Mouse (Mus musculus): ENCODE results near the gene Lrfn4.

Lrfn4 gene

GRCm38 (mm10) chr19:4570237-4570613 is 45.2 kb downstream of the Lrfn4 start:
- DNase-seq (ENCODE audit: low read depth, low spot score) = no peak

- no peak for DNase-seq (ENCODE audit: low read depth, low spot score)
Observed at GRCm38 (mm10) chr19:4569356-4570236, 45.9 kb downstream of the Lrfn4 start.

GRCm38 (mm10) chr19:4568832-4569231 is 46.6 kb downstream of the Lrfn4 start:
- no peak for DNase-seq (ENCODE audit: low read depth, low spot score)

- no peak for DNase-seq (ENCODE audit: low read depth, low spot score)
Observed at GRCm38 (mm10) chr19:4567665-4568064, 47.8 kb downstream of the Lrfn4 start.

GRCm38 (mm10) chr19:4566880-4567279 is 48.6 kb downstream of the Lrfn4 start:
- DNase-seq (ENCODE audit: low read depth, low spot score) = no peak

- DNase-seq (ENCODE audit: low read depth, low spot score) = no peak
Observed at GRCm38 (mm10) chr19:4565678-4566077, 49.8 kb downstream of the Lrfn4 start.
